ENCODE assay signal across 24 mouse cellular contexts in the genomic region with DNA sequence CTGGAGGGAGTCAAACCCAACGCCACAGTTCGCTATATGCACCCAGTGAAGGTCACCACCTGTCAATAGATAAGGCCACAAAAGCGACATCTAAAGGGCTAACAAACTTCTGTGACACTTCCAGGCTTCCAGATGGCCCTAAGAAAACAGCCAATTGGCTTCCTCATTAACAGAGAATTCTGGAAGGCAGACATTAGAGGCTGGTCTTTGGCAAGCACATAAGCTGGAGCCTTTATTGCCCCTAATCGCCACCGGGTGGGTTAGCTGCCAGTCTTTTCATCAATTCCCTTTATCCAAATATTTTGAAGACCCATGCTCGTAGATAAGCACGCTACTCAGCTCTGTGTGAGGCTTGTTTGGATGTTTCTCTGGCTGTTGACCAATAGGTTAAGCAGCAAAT. TPM values are rescaled to one million over a fixed set of nuclear protein-coding genes. Genes with fewer than 3 reads are reported as not detected.
"Had no signal": no experiment of that assay in that cellular context is flagged by ENCODE, and none has a peak within 500 bp of the region (broad histone marks: within the 10 kb centered on the region; RNA-seq: fewer than 3 reads in every experiment).

No protein-coding gene starts in this region.

- H3K9me3 ChIP-seq: midbrain, embryonic 10.5 days; midbrain, embryonic 12.5 days; neural tube, embryonic 13.5 days; neural tube, embryonic 15.5 days; stomach, embryonic 15.5 days had no signal

- H3K4me3 ChIP-seq: midbrain, embryonic 10.5 days; midbrain, embryonic 12.5 days; myocyte; neural tube, embryonic 13.5 days; neural tube, embryonic 15.5 days; stomach, embryonic 15.5 days had no signal

- H3K36me3 ChIP-seq: stomach, embryonic 15.5 days had no signal

- ATAC-seq: midbrain, embryonic 16.5 days had no signal

- H3K27ac ChIP-seq: midbrain, embryonic 10.5 days; midbrain, embryonic 12.5 days; neural tube, embryonic 13.5 days; neural tube, embryonic 15.5 days; stomach, embryonic 15.5 days; stomach, postnatal 0 days had no signal

- DNase-seq: lung, adult 18-20 months; lung, embryonic 14.5 days; lung, postnatal 10 days; lung, postnatal 4 days; midbrain, embryonic 14.5 days; right cerebral cortex, adult 18-20 months; right cerebral cortex, postnatal 25 days; right cerebral cortex, postnatal 4 days; spleen, adult 18-20 months; thymus, adult 2 months; thymus, postnatal 25 days; thymus, postnatal 4 days had no signal

- H3K9ac ChIP-seq: lung, embryonic 14.5 days; midbrain, embryonic 12.5 days; neural tube, embryonic 13.5 days; neural tube, embryonic 15.5 days; stomach, embryonic 15.5 days had no signal

- H3K4me2 ChIP-seq: lung, embryonic 14.5 days; midbrain, embryonic 12.5 days; neural tube, embryonic 13.5 days; neural tube, embryonic 15.5 days; stomach, embryonic 15.5 days had no signal

RNA-seq across cellular contexts. Expression of gene Tll2, which starts 1.7 kb away (rescaled TPM):
- total RNA-seq: megakaryocyte, adult 5-6 weeks; megakaryocyte-erythroid progenitor cell, adult 5-6 weeks had no signal
- polyA plus RNA-seq: lung, embryonic 16.5 days; myocyte; small intestine, adult 2 months had no signal
